Mouse (Mus musculus) heart, adult 2 months (tissue): Measurements from ENCODE around the gene Lrit2. TPM values are rescaled to one million over a fixed set of nuclear protein-coding genes. Genes with fewer than 3 reads are reported as not detected.

Source experiments
- DNase-seq, 2 experiments: peaks; one replicate each; pipeline ENCODE4 v3.0.0; 2021
- H3K27ac ChIP-seq: fragments of 200-600 bp; 2 replicates; pipeline ENCODE4 v1.8.1; 2022
- H3K27me3 ChIP-seq: fragments of 200-500 bp; 2 replicates; pipeline ENCODE4 v1.6.1; 2012; ENCODE audit warnings: mild to moderate bottlenecking, low read length, inconsistent platforms, mixed read lengths; ENCODE audit not compliant: control insufficient read depth, insufficient read depth
- H3K36me3 ChIP-seq: fragments of 200-500 bp; 2 replicates; pipeline ENCODE4 v1.6.1; 2012; ENCODE audit warnings: low read length, inconsistent platforms; ENCODE audit not compliant: control insufficient read depth, insufficient read depth
- H3K4me1 ChIP-seq: fragments of 200-500 bp; 2 replicates; pipeline ENCODE4 v1.6.1; 2011; ENCODE audit warnings: low read length; ENCODE audit not compliant: control insufficient read depth, insufficient read depth
- H3K4me3 ChIP-seq: fragments of 200-600 bp; 2 replicates; pipeline ENCODE4 v1.8.1; 2022
- H3K79me2 ChIP-seq: fragments of 200-500 bp; replicated peaks from 2 replicates; pipeline ENCODE4 v1.6.1; 2012; ENCODE audit warnings: mild to moderate bottlenecking, inconsistent platforms, low read length, moderate library complexity, mixed read lengths; ENCODE audit not compliant: control insufficient read depth, insufficient read depth
- H3K9ac ChIP-seq: fragments of 200-500 bp; 2 replicates; pipeline ENCODE4 v1.6.1; 2012; ENCODE audit warnings: low read depth, mild to moderate bottlenecking, control low read depth, inconsistent platforms, low read length, mixed read lengths
- CTCF ChIP-seq: fragments of 200-600 bp; IDR thresholded peaks from 2 replicates; pipeline ENCODE4 v1.8.1; 2022; ENCODE audit warnings: antibody characterized with exemption, mild to moderate bottlenecking, moderate library complexity
- EP300 ChIP-seq: fragments of 200-500 bp; IDR thresholded peaks from 2 replicates; pipeline ENCODE4 v1.6.1; 2011; ENCODE audit warnings: low read depth, low read length, control low read depth; ENCODE audit not compliant: insufficient read depth
- POLR2A ChIP-seq: fragments of 200-500 bp; IDR thresholded peaks from 2 replicates; pipeline ENCODE4 v1.6.1; 2011; ENCODE audit warnings: mild to moderate bottlenecking, low read depth, low read length, control low read depth; ENCODE audit not compliant: insufficient read depth
- WGBS: fragments of 180-500 bp; shearing (Covaris S2); methylation state at CpG from one replicate; pipeline ENCODE4 v1.1.7; 2018; 5-methylcytosine and 5-hydroxymethylcytosine counted together
- intact Hi-C: fragments of 180-260 bp; cut with DNase I; formaldehyde crosslinking; loops from one replicate; pipeline ENCODE4 v1.15.1; 2025
- long read RNA-seq: library from polyadenylated mRNA; stranded (forward); transcript quantifications from one replicate; pipeline ENCODE4 v2.0.0, GENCODE M21; 2021
- polyA plus RNA-seq: library from polyadenylated mRNA; depleted of rRNA; stranded (reverse); fragments of >200 nt; gene quantifications from 2 replicates; pipeline ENCODE4 v1.2.3, GENCODE M21; 2012; rRNA removed
- total RNA-seq, 2 experiments: library from RNA; stranded (reverse); gene quantifications; 2 replicates each; pipeline ENCODE4 v1.2.3; 2021

The Lrit2 gene
- total RNA-seq (not detected), polyA plus RNA-seq (not detected in 2 replicates)
- long read RNA-seq, result 0 reads

DNA sequence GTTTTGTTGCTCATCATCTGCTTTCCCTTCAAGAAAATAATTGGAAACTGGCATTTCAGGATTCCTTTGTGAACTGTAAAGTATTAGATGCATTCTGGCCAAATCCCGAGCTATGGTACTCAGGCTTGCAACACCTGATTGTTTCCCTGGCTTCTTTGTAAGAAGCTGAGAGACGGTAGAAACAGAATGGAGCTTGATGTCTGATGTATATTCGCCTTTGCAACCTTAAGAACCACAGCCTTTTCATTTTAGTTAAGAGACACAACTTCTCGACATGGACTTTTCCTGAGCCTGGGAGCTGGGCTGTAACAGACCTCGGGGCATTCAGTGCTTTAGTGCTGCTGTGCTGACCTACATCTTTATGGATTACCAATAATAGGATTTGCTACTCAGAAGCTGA is at the start of gene Lrit2:
Lrit2 (plus strand) TSS at position 301 of the 400 bp plus-strand sequence.
- WGBS, result 71% methylated on average over 5 of the region's 5 CpGs
- DNase-seq, result no peak
- no peaks in the 10 kb centered on the region for H3K4me1 ChIP-seq
- no peaks in the 10 kb centered on the region for H3K36me3 ChIP-seq
- intact Hi-C loops, result no loop called here
- no peak for TF ChIP-seq POLR2A
- TF ChIP-seq EP300, result no peak
- TF ChIP-seq CTCF, result no peak
- H3K79me2 ChIP-seq, result no peaks in the 10 kb centered on the region
- H3K27me3 ChIP-seq, result no peaks in the 10 kb centered on the region
- H3K27ac ChIP-seq, result no peak within 1 kb of the TSS
- no peak within 1 kb of the TSS for H3K4me3 ChIP-seq
- no peak within 1 kb of the TSS for H3K9ac ChIP-seq

- DNase-seq, result no peak
- Histone ChIP-seq H3K27ac (no peak overlapping the region), H3K27me3 (no peaks in the 10 kb centered on the region), H3K4me3 (no peak overlapping the region), H3K9ac (no peak overlapping the region), H3K4me1 (no peaks in the 10 kb centered on the region), H3K36me3 (no peaks in the 10 kb centered on the region), H3K79me2 (no peaks in the 10 kb centered on the region)
- no peak for TF ChIP-seq CTCF
- TF ChIP-seq POLR2A, result no peak
- TF ChIP-seq EP300, result no peak
- WGBS, result 52% methylated on average over 4 of the region's 4 CpGs
- intact Hi-C loops, result no loop called here
These were observed 40.3 kb upstream of the Lrit2 start for GRCm38 (mm10) chr14:37027248-37027933.

DNA sequence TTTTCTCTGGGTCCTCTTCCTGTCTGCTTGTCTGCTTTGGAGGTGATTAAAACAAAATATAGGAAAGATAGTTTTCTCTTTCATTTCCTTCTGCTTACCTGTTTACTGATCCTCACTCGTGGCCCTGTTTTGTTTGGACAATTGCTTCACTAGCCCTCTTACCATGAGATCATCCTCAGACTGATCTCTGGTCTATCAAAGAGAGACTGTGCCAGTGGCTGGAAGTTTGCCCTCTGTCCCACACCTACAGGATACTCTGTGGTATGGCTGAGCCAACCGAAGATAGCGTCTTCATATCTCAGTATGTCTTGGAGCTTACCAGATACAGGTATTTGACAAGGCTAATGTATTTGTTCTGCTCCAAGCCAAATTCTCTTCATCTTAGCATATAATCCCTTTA is 39.8 kb upstream of the Lrit2 start:
- Histone ChIP-seq H3K9ac (no peak overlapping the region), H3K27ac (no peak overlapping the region), H3K36me3 (no peaks in the 10 kb centered on the region), H3K4me1 (no peaks in the 10 kb centered on the region), H3K4me3 (no peak overlapping the region), H3K27me3 (no peaks in the 10 kb centered on the region), H3K79me2 (no peaks in the 10 kb centered on the region)
- 82% methylated on average over 3 of the region's 3 CpGs for WGBS
- intact Hi-C loops, result no loop called here
- no peak for TF ChIP-seq EP300
- TF ChIP-seq CTCF, result no peak
- TF ChIP-seq POLR2A, result no peak
- no peak for DNase-seq

DNA sequence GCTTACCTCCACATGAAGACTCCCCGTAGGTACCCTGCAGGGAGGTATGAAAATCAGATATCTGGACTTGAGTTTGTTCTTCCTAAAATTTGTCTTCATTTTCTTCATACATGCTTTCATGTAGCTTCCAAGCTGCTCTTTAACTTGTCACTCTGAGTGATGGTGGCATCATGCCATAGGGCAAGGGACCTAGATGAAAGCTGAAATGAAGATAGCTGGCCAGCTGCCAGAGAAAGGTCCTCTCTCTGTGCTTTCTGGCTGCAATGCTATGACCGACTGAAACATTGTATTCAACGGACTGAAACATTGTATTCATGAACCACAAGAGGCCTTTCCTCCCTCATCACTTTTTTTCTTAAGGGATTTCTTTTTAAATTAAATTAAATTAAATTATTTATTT is 39.2 kb upstream of the Lrit2 start:
- no peak overlapping the region for H3K27ac ChIP-seq
- no peaks in the 10 kb centered on the region for H3K4me1 ChIP-seq
- no peaks in the 10 kb centered on the region for H3K79me2 ChIP-seq
- intact Hi-C loops, result no loop called here
- H3K27me3 ChIP-seq, result no peaks in the 10 kb centered on the region
- 75% methylated on average over 3 of the region's 3 CpGs for WGBS
- no peaks in the 10 kb centered on the region for H3K36me3 ChIP-seq
- H3K9ac ChIP-seq, result no peak overlapping the region
- DNase-seq, result no peak
- H3K4me3 ChIP-seq, result no peak overlapping the region
- TF ChIP-seq EP300 (no peak), POLR2A (no peak), CTCF (no peak)

GRCm38 (mm10) chr14:37032481-37033104 is 35.1 kb upstream of the Lrit2 start:
- no peaks in the 10 kb centered on the region for H3K27me3 ChIP-seq
- DNase-seq, result no peak
- intact Hi-C loops, result loop anchor here (1.0 to 5.0 kb wide), 3 partner anchors 80 to 168 kb away; no protein-coding TSS in a partner anchor
- no peaks in the 10 kb centered on the region for H3K36me3 ChIP-seq
- H3K4me3 ChIP-seq, result no peak overlapping the region
- WGBS, result 55% methylated on average over 11 of the region's 11 CpGs
- no peak overlapping the region for H3K27ac ChIP-seq
- H3K79me2 ChIP-seq, result no peaks in the 10 kb centered on the region
- TF ChIP-seq POLR2A (no peak), CTCF (no peak), EP300 (no peak)
- H3K4me1 ChIP-seq, result no peaks in the 10 kb centered on the region
- no peak overlapping the region for H3K9ac ChIP-seq

DNA sequence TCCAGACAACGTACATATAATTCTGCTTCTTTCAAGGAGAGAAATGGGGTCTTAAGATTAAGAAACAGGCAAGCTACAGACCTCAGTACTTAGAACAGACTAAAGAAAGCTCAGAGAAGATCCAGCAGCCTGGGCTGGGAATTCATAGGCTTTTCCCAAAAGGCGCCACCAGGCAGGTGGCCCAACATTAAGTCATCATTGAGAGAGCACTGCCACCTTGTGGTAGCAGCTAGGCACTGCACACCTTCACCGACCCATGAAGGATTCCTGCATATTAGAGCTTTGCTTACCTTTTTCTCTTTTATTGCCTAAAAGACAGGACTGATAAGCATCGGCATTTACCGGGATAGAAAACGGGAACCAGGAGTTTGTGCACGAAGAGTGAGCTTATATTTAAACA is 34.5 kb upstream of the Lrit2 start:
- Histone ChIP-seq H3K27ac (no peak overlapping the region), H3K9ac (no peak overlapping the region), H3K27me3 (no peaks in the 10 kb centered on the region), H3K4me1 (no peaks in the 10 kb centered on the region), H3K79me2 (no peaks in the 10 kb centered on the region), H3K4me3 (no peak overlapping the region), H3K36me3 (no peaks in the 10 kb centered on the region)
- TF ChIP-seq CTCF (peak; percentile 100), EP300 (peak; percentile 77), POLR2A (no peak)
- WGBS, result 15% methylated on average over 7 of the region's 7 CpGs
- DNase-seq, result peak; percentile 51 to 74
- intact Hi-C loops, result loop anchor here (1.0 to 5.0 kb wide), 3 partner anchors 81 to 169 kb away; no protein-coding TSS in a partner anchor
